Mouse (Mus musculus): ENCODE results near the gene Sell.

- TF ChIP-seq CTCF (IDR thresholded peaks at IDR 0.05; ENCODE audit: borderline replicate concordance, extremely low read depth, insufficient read depth, insufficient read length) (no peak), POLR2A (IDR thresholded peaks at IDR 0.05; ENCODE audit: borderline replicate concordance, extremely low read depth, insufficient read depth, insufficient read length, poor library complexity, severe bottlenecking) (no peak)
These were observed 13.6 kb downstream of the Sell start for GRCm38 (mm10) chr1:164075416-164075815.

Measured in brain, embryonic 14.5 days (tissue).